Mouse (Mus musculus): ENCODE data around the gene Wdr31. TPM values are rescaled to one million over a fixed set of nuclear protein-coding genes. Genes with fewer than 3 reads are reported as not detected.

Gene Wdr31
- polyA plus RNA-seq, 1 experiment = 8.4 TPM

GRCm38 (mm10) chr4:62454995-62455394 lies 15.7 kb downstream of the Wdr31 start:
- DNase-seq (ENCODE audit: extremely low spot score in 1 of 2, low spot score in 1 of 2) = peak in 1 of 2 experiments; percentile 64

DNA sequence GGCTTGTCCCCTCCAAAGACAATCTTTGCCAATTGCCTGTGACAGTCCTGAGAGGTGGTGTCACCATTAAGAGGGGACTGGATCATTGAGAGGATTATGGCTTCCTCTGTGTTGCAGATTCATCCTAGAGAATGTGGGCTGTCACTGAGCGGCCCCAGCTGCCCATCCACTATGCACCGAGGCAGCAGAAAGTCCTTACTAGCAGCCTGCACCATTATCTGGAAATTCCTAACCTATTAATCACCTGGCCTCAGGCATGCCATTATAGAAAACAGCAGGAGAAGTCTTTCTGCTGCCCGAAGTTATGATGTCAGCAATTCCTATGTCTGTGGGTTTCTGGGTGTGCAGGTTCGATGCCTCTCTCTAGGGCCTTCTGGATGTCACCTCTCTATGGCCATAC lies 29.7 kb downstream of the Wdr31 start:
- DNase-seq (ENCODE audit: extremely low spot score in 1 of 2, low spot score in 1 of 2) = no peak

GRCm38 (mm10) chr4:62440544-62440943 lies 30.2 kb downstream of the Wdr31 start:
- DNase-seq (ENCODE audit: extremely low spot score in 1 of 2, low spot score in 1 of 2) = no peak

GRCm38 (mm10) chr4:62439793-62440192 lies 30.9 kb downstream of the Wdr31 start:
- no peak for DNase-seq (ENCODE audit: extremely low spot score in 1 of 2, low spot score in 1 of 2)

DNA sequence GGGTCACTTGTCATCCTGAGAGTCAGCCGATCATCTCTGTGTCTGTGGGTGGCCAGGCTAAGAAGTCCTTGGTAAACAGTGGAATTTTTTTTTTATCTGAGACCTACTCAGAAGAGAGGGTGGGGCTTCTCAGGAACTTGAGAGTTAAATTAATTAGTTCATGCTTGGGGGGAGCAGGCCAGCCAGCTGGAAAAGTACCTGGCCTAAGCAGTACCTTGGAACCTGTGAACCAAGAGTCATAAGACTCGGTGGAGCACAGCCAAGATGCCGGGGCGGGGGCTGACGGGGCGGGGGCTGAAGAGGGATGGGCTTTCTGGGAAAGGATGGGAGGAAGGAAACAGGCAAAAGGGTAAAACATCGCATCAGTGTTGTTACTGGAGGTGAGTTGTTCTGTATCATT lies 32.8 kb downstream of the Wdr31 start:
- no peak for DNase-seq (ENCODE audit: extremely low spot score in 1 of 2, low spot score in 1 of 2)

GRCm38 (mm10) chr4:62437256-62437778 lies 33.4 kb downstream of the Wdr31 start:
- no peak for DNase-seq (ENCODE audit: extremely low spot score in 1 of 2, low spot score in 1 of 2)

GRCm38 (mm10) chr4:62435081-62435480 lies 35.6 kb downstream of the Wdr31 start, which contains the start of gene Rnf183:
Rnf183 (minus strand) TSS chr4:62435252.
- DNase-seq (ENCODE audit: extremely low spot score in 1 of 2, low spot score in 1 of 2) = no peak

DNA sequence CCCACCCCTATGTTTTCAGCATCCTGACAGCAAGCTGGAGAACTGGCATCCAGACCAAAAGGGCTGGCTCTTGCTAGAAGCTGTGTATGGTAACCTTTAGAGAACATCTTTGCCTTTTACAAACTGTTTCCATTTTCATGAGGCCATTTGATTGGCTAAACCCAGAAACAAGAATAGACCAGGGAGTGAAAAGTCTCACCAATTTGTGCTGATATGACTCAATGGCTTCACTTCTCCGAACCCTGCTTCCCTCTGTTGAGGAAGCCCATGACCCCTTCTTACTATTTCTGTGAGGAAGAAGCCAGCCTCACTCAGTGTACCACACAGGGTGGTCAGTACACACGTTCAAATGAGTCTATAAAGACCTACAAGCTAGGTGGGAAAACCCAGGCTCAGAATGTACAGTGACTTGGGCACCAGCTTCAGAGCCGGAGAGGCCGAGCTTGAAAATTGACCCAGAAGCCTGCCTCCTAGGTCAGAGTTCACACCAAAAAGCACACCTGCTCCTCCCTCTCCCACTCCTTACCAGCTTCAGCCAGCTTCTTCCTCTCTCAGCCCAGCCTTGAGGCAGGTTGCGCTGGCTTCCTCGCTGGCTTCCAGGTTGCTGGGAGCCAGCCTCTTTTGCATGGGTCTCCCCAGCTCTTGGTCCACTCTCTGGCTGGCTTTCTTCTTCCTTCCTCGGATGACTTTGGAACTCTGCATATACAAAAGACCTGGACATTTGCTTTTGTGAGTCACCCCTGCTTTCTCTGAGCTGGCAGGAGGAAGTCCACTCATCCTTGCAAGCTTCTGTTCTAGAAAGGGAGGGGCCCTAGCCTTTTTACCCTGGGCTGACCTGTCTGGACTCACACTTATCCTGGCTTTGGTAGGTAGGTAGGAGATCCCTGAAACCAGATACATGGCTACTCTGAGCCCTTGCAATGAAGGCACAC lies 36.5 kb downstream of the Wdr31 start:
- no peak for DNase-seq (ENCODE audit: extremely low spot score in 1 of 2, low spot score in 1 of 2)

DNA sequence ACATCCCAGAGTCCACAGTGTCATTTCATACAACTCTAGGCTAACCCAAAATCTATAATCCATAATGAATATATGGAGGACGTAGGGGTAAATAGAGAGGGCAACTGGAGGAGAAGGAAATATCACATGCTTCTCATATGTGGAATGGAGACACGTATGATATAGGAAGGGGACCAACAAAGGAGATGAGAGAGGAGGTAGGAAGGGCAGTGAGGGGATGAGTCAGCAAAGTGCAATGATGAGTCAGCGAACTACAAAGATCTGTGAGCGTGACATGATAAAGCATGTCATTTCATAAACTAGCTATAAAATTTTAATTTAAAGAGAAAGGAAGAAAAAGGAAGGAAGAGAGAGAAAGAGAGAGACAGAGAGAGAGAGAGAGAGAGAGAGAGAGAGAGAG lies 39.2 kb downstream of the Wdr31 start:
- DNase-seq (ENCODE audit: extremely low spot score in 1 of 2, low spot score in 1 of 2) = no peak

DNA sequence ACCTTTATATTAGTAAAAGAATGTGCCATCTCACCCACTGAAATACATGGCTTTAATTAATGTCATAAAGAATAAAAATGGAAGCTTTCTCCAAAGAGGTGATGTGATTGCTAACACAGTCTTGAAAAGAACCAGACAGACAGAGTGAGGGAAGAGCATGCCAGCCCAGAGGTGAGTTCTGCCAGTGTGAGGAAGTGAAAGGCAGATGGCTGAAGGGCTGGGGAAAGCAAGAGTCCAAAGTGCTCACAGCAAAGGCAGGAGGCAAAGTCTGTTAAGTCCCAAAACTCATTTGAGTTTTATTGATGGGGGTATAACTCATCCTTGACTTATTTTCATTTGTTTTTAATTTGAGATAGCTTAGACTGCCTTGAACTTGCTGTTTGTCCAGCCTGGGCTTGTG lies 40.0 kb downstream of the Wdr31 start:
- no peak for DNase-seq (ENCODE audit: extremely low spot score in 1 of 2, low spot score in 1 of 2)

DNA sequence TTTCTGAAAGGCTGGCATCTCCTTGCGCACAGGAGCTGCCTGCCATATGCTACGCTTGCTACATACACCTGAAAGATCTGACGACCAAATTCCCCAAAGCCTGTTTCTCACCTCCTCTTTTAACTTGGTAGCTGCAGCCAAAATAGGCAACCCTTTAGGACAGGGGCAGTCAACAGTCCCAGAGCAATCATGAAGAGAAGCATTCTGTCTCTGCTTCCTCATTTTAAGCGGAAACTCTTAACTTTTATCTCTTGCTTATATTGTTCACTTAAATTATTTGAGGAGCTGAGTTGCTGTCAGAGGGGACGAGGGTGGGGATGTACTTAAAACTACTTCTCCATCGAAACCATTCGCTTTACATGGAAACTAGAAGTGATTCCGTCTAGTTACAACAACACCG lies 41.1 kb downstream of the Wdr31 start:
- no peak for DNase-seq (ENCODE audit: extremely low spot score in 1 of 2, low spot score in 1 of 2)

DNA sequence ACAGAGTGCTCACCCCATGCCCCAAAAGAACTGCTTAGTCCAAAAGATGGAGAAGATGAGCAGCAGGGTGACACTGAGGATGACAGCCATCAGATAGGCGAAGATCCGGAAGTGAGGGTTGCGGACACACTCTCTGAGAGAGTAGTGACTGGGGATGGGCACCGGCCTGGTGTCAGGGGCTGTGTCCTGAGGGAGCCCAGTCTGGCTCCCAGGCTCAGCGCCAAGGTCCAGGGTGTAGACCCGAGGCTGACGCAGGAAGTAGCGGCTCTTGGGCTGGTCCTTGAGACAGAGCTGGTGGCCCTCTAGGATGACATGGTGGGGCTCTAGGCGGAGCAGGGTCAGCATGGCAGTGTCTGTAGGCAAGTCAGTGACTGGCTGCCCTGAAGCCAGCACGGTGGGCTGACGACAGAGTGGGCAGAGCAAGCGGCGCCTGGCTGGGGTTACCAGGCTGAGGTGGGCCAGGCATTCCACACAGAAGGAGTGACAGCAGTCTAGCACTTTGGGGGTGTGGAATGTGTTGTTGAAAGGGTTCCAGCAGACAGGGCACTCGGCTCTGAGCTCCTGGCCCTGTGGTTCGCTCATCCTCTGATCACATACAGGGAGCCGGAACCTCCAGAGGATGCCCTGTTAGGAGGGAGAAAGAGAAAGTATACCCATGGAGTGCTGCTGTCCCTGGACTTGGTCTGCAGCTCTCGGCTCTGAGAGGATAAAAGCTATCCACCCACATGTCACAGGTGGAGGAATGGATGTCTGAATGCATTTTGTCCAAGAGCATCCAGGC lies 42.5 kb downstream of the Wdr31 start:
- DNase-seq (ENCODE audit: extremely low spot score in 1 of 2, low spot score in 1 of 2) = no peak

DNA sequence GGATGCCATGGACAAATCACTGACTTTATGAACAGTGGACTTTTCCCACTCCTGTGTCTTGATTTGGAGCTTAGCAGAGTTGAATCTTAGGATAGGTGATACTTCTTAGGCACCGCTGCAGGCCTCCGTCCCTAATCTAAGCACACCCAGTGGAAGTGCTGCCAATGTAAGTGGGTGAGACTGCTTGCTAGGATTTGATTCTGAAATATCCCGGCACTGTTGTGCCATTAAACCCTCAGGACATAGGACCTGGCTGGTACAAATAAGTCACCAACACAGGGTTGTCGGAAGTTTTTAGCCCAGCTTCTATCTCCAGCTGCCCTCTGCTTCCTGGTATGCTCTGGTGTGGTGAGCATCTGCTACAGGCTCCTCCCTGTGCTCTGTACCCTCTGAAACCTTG lies 44.8 kb downstream of the Wdr31 start:
- DNase-seq (ENCODE audit: extremely low spot score in 1 of 2, low spot score in 1 of 2) = no peak

- no peak for DNase-seq (ENCODE audit: extremely low spot score in 1 of 2, low spot score in 1 of 2)
Measured at GRCm38 (mm10) chr4:62419091-62419490, 51.6 kb downstream of the Wdr31 start.

DNA sequence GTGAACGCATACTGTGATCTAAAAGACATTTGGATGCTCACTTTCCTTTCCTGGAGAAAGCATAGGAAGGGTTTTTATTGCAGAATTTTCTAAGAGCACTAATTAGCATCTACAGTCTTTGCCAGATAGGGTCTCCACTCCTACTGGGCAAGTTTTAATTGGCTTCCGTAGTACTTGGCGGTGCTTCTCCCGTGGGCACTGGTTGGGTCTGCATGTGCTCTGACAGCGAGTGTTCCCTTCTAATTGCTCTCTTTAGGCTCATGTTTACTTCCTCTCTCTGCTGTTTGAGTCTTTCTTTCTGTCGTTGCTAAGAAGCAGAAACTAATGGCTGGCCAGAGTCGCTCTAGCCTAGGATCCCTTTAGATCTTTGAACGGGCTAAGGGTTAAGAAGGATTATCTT lies 52.2 kb downstream of the Wdr31 start:
- peak in 1 of 2 experiments; percentile 13 for DNase-seq (ENCODE audit: extremely low spot score in 1 of 2, low spot score in 1 of 2)

DNA sequence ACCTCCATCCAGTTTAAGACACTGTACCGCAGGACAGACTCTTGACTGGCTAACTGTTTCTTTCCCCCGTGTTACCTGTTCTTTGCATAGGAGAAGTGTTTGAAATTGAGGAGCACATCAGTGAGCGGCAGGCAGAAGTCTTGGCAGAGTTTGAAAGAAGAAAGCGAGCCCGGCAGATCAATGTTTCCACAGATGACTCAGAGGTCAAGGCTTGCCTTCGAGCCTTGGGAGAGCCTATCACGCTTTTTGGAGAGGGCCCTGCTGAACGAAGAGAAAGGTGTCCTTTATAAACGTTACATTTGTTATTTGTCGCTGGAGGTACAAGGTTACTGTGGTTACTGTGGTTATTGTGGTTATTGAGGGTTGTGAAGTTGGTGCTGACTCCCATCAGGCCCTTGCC lies 59.1 kb downstream of the Wdr31 start:
- DNase-seq (ENCODE audit: extremely low spot score in 1 of 2, low spot score in 1 of 2) = no peak

GRCm38 (mm10) chr4:62410325-62410724 lies 60.4 kb downstream of the Wdr31 start:
- DNase-seq (ENCODE audit: extremely low spot score in 1 of 2, low spot score in 1 of 2) = no peak

- no peak for DNase-seq (ENCODE audit: extremely low spot score in 1 of 2, low spot score in 1 of 2)
Measured at GRCm38 (mm10) chr4:62409615-62410014, 61.1 kb downstream of the Wdr31 start.

GRCm38 (mm10) chr4:62408601-62409282 lies 62.0 kb downstream of the Wdr31 start, which contains the start of the genes Cdc26 and Prpf4:
Cdc26 (minus strand) TSS chr4:62408642.
Prpf4 (plus strand) TSS chr4:62408797.
- peak; percentile 99 for DNase-seq (ENCODE audit: extremely low spot score in 1 of 2, low spot score in 1 of 2)

GRCm38 (mm10) chr4:62407730-62408582 lies 62.7 kb downstream of the Wdr31 start:
- peak; percentile 23 to 74 for DNase-seq (ENCODE audit: extremely low spot score in 1 of 2, low spot score in 1 of 2)
